Mouse (Mus musculus) effector memory CD4-positive, alpha-beta T cell, adult 7 months (primary cell): ENCODE data around the gene Mocs3. TPM values are rescaled to one million over a fixed set of nuclear protein-coding genes. Genes with fewer than 3 reads are reported as not detected.

Experiments
- polyA plus RNA-seq: library from polyadenylated mRNA; unstranded; fragments of 100-300 nt; shearing (Covaris generic); gene quantifications from one replicate; pipeline ENCODE4 v1.2.1, GENCODE M21; 2017

The Mocs3 gene
- 8.2 TPM for polyA plus RNA-seq

DNA sequence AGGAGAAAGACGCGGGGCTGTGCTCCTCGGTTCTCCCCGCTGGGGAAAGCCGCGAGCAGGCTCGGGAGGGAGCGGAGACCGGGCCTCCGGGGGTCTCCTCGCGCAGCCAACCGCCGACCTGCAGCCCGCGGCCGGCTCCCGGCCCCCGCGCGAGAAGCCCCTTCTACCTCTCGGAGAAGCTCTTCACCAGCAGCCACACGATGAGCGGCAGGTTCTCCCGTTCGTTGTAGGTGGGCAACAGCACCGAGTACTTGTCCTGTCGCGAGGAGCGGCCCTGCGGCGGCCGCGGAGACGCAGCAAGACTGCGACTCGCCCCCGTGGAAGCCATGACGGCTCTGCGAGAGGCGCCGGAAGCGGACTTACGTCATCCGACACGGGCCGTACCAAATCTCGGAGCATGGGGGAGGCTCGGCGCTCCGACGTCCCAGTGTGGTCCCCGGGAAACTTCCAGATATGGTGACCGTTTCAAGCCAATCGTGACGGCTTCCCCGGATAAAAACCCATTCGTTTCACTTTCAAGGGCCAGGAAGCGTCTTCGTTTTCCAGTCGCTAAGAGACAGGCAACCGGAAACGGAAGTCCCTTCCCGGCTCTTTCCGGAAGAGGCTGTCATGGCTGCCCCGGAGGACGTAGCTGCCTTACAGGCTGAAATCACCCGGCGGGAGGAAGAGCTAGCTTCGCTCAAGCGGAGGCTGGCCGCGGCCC, at the start of gene Mocs3, which contains the start of the genes Gm20716 and Dpm1:
TSS of gene Mocs3 (plus strand) at position 597 of the 703 bp plus-strand sequence.
TSS of gene Gm20716 (minus strand) at position 339 of the 703 bp plus-strand sequence.
TSS of gene Dpm1 (minus strand) at position 566 of the 703 bp plus-strand sequence.

DNA sequence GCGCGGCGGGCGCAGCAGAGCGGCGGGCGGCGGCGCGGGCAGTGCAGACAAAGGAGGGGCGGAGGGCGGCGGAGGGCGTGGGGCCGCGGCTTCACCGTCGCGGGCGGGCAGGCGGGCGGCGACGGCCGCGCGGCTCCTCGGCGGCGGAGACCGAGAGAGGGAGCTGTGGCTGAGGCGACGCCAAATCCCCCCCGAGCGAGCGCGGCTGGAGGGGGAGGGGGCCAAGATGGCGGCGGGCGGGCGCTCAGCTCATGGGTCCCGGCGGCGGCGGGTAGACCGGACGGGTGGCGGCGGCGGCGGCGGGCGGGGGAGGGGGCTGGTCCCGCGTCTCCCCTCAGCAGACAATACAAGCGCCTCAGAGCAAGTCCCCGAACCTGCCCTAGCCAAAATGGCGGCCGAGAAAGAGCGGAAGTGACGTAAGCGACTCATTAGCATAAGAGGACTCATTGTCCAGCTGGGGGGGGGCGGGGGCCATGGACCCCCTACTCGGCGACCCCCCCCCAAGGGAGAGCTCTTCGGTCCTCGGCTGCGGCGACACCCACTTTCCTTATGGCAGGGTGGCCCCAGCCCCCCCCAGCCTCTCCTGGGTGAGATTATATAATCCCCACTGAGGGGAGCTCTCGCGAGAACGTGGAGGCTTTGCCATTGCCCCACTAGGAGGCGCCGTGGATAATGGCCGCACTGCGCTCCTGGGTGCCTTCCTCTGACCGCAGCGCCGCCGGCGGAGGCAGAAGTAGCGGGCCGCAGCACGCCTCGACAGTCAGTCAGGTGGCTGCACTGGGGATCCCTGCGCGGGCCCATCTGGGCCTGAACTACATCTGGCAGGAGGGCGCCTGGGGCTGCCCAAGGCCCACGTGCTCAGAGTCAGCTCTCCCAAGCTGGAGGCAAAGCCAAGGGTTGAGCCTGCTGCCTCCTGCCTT, 23.4 kb upstream of the Mocs3 start, which contains the start of gene Adnp:
TSS of gene Adnp (minus strand) at position 388 of the 920 bp plus-strand sequence.

DNA sequence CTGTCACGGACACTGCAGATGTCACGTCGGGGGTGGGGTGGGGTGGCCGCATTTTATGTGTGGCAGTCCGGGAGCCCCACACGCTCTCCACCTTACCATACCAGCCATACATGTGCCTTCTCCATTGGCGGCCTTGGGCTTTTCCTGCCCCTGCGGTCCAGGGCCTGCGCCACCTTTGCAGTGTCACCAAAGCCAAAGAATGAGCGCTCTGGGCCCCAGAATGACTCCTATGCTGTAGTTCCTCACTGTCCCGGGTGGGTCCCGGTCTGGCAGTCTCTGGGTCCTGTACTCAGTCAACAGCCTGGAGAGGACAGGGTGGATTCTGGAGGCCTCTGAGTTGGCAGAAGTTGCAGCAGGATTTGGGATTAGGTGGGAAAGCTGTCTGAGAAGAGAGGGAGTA, 51.2 kb downstream of the Mocs3 start, which contains the start of gene Kcng1:
TSS of gene Kcng1 (minus strand) at position 155 of the 400 bp plus-strand sequence.

Other genes with a start within 250 kb of the Mocs3 start
- 1.4 TPM for gene Ripor3, start 220.0 kb upstream of the Mocs3 start, polyA plus RNA-seq
- gene Pard6b, start 149.6 kb upstream of the Mocs3 start, polyA plus RNA-seq = 2.0 TPM
- 12.1 TPM for gene Adnp, start 23.5 kb upstream of the Mocs3 start, polyA plus RNA-seq
- gene Gm20716, start 258 bp upstream of the Mocs3 start, polyA plus RNA-seq = 18.9 TPM
- 104 TPM for gene Dpm1, start within 50 bp of the Mocs3 start, polyA plus RNA-seq
- gene Kcng1, start 51.1 kb downstream of the Mocs3 start, polyA plus RNA-seq = not detected